In the genomic region with DNA sequence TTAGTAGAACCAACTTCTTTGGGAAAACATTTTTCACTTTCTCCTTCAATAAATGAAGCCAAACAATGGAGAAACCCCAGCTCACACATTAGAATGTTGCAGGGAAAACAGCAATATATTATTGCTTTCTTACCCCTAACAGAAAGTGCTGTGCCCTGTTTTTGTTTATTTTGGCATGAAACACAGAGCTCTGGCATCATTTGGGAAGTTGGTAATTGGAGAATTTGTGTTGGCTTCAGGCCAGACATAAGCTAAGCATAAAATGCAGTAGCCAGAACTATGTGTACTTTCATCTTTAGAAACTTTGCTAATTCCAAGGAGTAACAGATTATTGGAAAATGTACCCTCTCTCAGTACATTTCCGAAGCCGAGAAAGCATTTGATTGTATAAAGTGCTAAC, we compare ENCODE assay signal across 14 mouse cellular contexts.
DNase-seq lines count a peak whose midpoint lies in the region; ATAC-seq and TF ChIP-seq lines count a peak whose summit lies in the region.
"Had no signal": no experiment of that assay in that cellular context is flagged by ENCODE, and none has a peak within 500 bp of the region (broad histone marks: within the 10 kb centered on the region; RNA-seq: fewer than 3 reads in every experiment).

No protein-coding gene starts in this region.

- peak; percentile 36 for DNase-seq in kidney, adult 2 months
- no peak for DNase-seq in kidney, adult 18-20 months
- DNase-seq in 3134 (ENCODE audit: extremely low read depth, insufficient read length, low spot score) = peak; percentile 4
- peak; percentile 69 for DNase-seq in 3T3-L1 (ENCODE audit: low read depth, low spot score)
- no peak for DNase-seq in c-Kit-positive CD71-positive TER-119-positive erythroid progenitor cells, embryonic 14.5 days (ENCODE audit: low spot score)
- no peak for DNase-seq in left cerebral cortex, postnatal 10 days (ENCODE audit: extremely low spot score in 1 of 2, low spot score in 2 of 2)
- DNase-seq: adrenal gland, postnatal 14 days; gastrocnemius, postnatal 36 days had no signal

- H3K36me3 ChIP-seq in kidney, adult 2 months (ENCODE audit: control insufficient read depth, insufficient read depth, low read length) = no peaks in the 10 kb centered on the region
- H3K36me3 ChIP-seq in liver, embryonic 12.5 days = no peaks in the 10 kb centered on the region
- H3K36me3 ChIP-seq: heart, embryonic 15.5 days; limb, embryonic 15.5 days had no signal

- H3K4me1 ChIP-seq in kidney, adult 2 months (ENCODE audit: control insufficient read depth, insufficient read depth, low read length) = no peaks in the 10 kb centered on the region
- H3K4me1 ChIP-seq in embryonic fibroblast, embryonic 13.5 days (ENCODE audit: control insufficient read depth, insufficient read depth, low read length) = no peaks in the 10 kb centered on the region
- no peaks in the 10 kb centered on the region for H3K4me1 ChIP-seq in liver, embryonic 12.5 days
- H3K4me1 ChIP-seq: heart, embryonic 15.5 days had no signal

- no peaks in the 10 kb centered on the region for H3K27me3 ChIP-seq in kidney, adult 2 months (replicated peaks; ENCODE audit: control insufficient read depth, insufficient read depth, low read length)
- no peaks in the 10 kb centered on the region for H3K27me3 ChIP-seq in liver, embryonic 12.5 days (replicated peaks)
- H3K27me3 ChIP-seq: heart, embryonic 15.5 days; limb, embryonic 15.5 days had no signal

- H3K27ac ChIP-seq in kidney, adult 2 months (ENCODE audit: insufficient read depth, low read depth, low read length) = no peak overlapping the region
- peak overlapping the region; percentile 31 for H3K27ac ChIP-seq in embryonic fibroblast, embryonic 13.5 days (ENCODE audit: insufficient read depth, low read length)
- no peak overlapping the region for H3K27ac ChIP-seq in liver, embryonic 12.5 days
- H3K27ac ChIP-seq: heart, embryonic 15.5 days; limb, embryonic 15.5 days had no signal

- H3K4me3 ChIP-seq in kidney, adult 2 months (ENCODE audit: insufficient read depth, low read depth, low read length) = no peak overlapping the region
- no peak overlapping the region for H3K4me3 ChIP-seq in embryonic fibroblast, embryonic 13.5 days (ENCODE audit: insufficient read depth, low read length)
- no peak overlapping the region for H3K4me3 ChIP-seq in liver, embryonic 12.5 days
- H3K4me3 ChIP-seq: heart, embryonic 15.5 days; limb, embryonic 15.5 days had no signal

- H3K9me3 ChIP-seq in liver, embryonic 12.5 days (replicated peaks) = no peaks in the 10 kb centered on the region
- H3K9me3 ChIP-seq: heart, embryonic 15.5 days; limb, embryonic 15.5 days had no signal

- no peak overlapping the region for H3K9ac ChIP-seq in liver, embryonic 12.5 days
- H3K9ac ChIP-seq: heart, embryonic 15.5 days; limb, embryonic 15.5 days had no signal

- no peak overlapping the region for H3K4me2 ChIP-seq in liver, embryonic 12.5 days
- H3K4me2 ChIP-seq: heart, embryonic 15.5 days; limb, embryonic 15.5 days had no signal

- no peak for TF ChIP-seq POLR2A in kidney, adult 2 months (IDR thresholded peaks at IDR 0.05; ENCODE audit: low read depth, low read length)
- no peak for TF ChIP-seq POLR2A in embryonic fibroblast, embryonic 13.5 days (IDR thresholded peaks at IDR 0.05; ENCODE audit: low read depth, low read length)

- WGBS in kidney, adult 2 months = 23% methylated on average over 2 of the region's 2 CpGs
- WGBS in liver, embryonic 12.5 days (ENCODE audit: insufficient replicate concordance) = 76% methylated on average over 2 of the region's 2 CpGs

- no peak for ATAC-seq in liver, embryonic 12.5 days
- ATAC-seq: hindbrain, embryonic 16.5 days; midbrain, embryonic 16.5 days had no signal

- no peak for TF ChIP-seq CTCF in kidney, adult 2 months (conservative IDR thresholded peaks at IDR 0.05; ENCODE audit: insufficient read depth, insufficient read length, low read depth, low read length)
- TF ChIP-seq CTCF in embryonic fibroblast, embryonic 13.5 days (IDR thresholded peaks at IDR 0.05; ENCODE audit: borderline replicate concordance, insufficient read depth, low read length) = no peak

- intact Hi-C loops in left cerebral cortex, postnatal 10 days (cut with DNase I) = no loop called here

Comparison
In these comparisons a context has a peak if more than half of its experiments do, and no peak if none do; other contexts are left out.
1. DNase-seq: peak in kidney, adult 2 months (single experiment), 3134 (single experiment) and 3T3-L1 (single experiment); none in kidney, adult 18-20 months (single experiment), c-Kit-positive CD71-positive TER-119-positive erythroid progenitor cells, embryonic 14.5 days (single experiment) and left cerebral cortex, postnatal 10 days (0 of 2).